In genomic region chr5:41820530-41820929, GRCm38 (mm10) we compare ENCODE assay signal across 27 mouse cellular contexts. TPM values are rescaled to one million over a fixed set of nuclear protein-coding genes. Genes with fewer than 3 reads are reported as not detected.
"Had no signal": no experiment of that assay in that cellular context is flagged by ENCODE, and none has a peak within 500 bp of the region (broad histone marks: within the 10 kb centered on the region; RNA-seq: fewer than 3 reads in every experiment).

No protein-coding gene starts in this region.

- DNase-seq: kidney, adult 11 months; kidney, adult 8-10 months; kidney, postnatal 10 days; kidney, postnatal 4 days; layer of hippocampus, postnatal 36 days; lung, adult 18-20 months; lung, postnatal 10 days; lung, postnatal 36 days; retina, postnatal 1 day; right cerebral cortex, postnatal 25 days; spleen, adult 18-20 months; thymus, postnatal 36 days had no signal

- H3K9ac ChIP-seq: kidney, embryonic 15.5 days; liver, embryonic 15.5 days; lung, embryonic 15.5 days; midbrain, embryonic 15.5 days; neural tube, embryonic 12.5 days; neural tube, embryonic 15.5 days; stomach, embryonic 15.5 days had no signal

- H3K4me1 ChIP-seq: kidney, embryonic 15.5 days; liver, embryonic 15.5 days; lung, embryonic 15.5 days; midbrain, embryonic 15.5 days; neural tube, embryonic 12.5 days; neural tube, embryonic 15.5 days; stomach, embryonic 15.5 days had no signal

- H3K9me3 ChIP-seq: kidney, embryonic 15.5 days; liver, embryonic 15.5 days; lung, embryonic 15.5 days; midbrain, embryonic 15.5 days; neural tube, embryonic 12.5 days; neural tube, embryonic 15.5 days; stomach, embryonic 15.5 days had no signal

- H3K27ac ChIP-seq: kidney, embryonic 15.5 days; left cerebral cortex, adult 2 months; liver, embryonic 15.5 days; lung, embryonic 15.5 days; midbrain, embryonic 15.5 days; neural tube, embryonic 12.5 days; neural tube, embryonic 15.5 days; stomach, embryonic 15.5 days had no signal

- ATAC-seq: midbrain, embryonic 15.5 days had no signal

- H3K4me3 ChIP-seq: kidney, embryonic 15.5 days; left cerebral cortex, adult 2 months; liver, embryonic 15.5 days; lung, embryonic 15.5 days; midbrain, embryonic 15.5 days; neural tube, embryonic 12.5 days; neural tube, embryonic 15.5 days; stomach, embryonic 15.5 days had no signal

- H3K27me3 ChIP-seq: kidney, embryonic 15.5 days; liver, embryonic 15.5 days; lung, embryonic 15.5 days; midbrain, embryonic 15.5 days; neural tube, embryonic 12.5 days; neural tube, embryonic 15.5 days; stomach, embryonic 15.5 days had no signal

RNA-seq across cellular contexts. Expression of gene Nkx3-2, which starts 56.2 kb away (rescaled TPM):
- total RNA-seq: layer of hippocampus, adult 18-20 months; layer of hippocampus, postnatal 10 days; layer of hippocampus, postnatal 36 days; left cerebral cortex, adult 2 months; left cerebral cortex, postnatal 10 days; left cerebral cortex, postnatal 36 days; liver, adult 2 months had no signal
- polyA plus RNA-seq: kidney, embryonic 15.5 days; liver, adult 2 months; liver, embryonic 15.5 days; lung, embryonic 15.5 days; midbrain, embryonic 15.5 days; thymus, postnatal 0 days; urinary bladder, adult 2 months had no signal
